Mouse (Mus musculus) left cerebral cortex, adult 2 months (tissue): ENCODE results near the gene Cep68. TPM values are rescaled to one million over a fixed set of nuclear protein-coding genes. Genes with fewer than 3 reads are reported as not detected.

ENCODE experiments used
- DNase-seq, 2 experiments: peaks; one replicate each; pipeline ENCODE4 v3.0.0; 2021 to 2022; ENCODE audit warnings: low spot score in 2 of 2, mixed read lengths in 1 of 2; ENCODE audit errors: extremely low spot score in 1 of 2
- H3K27ac ChIP-seq: fragments of 200-600 bp; 2 replicates; pipeline ENCODE4 v1.8.1; 2022
- H3K4me3 ChIP-seq: fragments of 200-600 bp; 2 replicates; pipeline ENCODE4 v1.8.1; 2022
- CTCF ChIP-seq: fragments of 200-600 bp; IDR thresholded peaks from 2 replicates; pipeline ENCODE4 v1.8.1; 2022; ENCODE audit warnings: antibody characterized with exemption, mild to moderate bottlenecking, moderate library complexity
- intact Hi-C: fragments of 180-260 bp; cut with DNase I; formaldehyde crosslinking; loops from one replicate; pipeline ENCODE4 v1.15.1; 2025
- total RNA-seq, 2 experiments: library from RNA; stranded (reverse); gene quantifications; 2 replicates each; pipeline ENCODE4 v1.2.3; 2021

Gene Cep68
- total RNA-seq, 2 experiments from 2014 or later = 31.5 to 32.5 TPM

GRCm38 (mm10) chr11:20250476-20251178, 1.4 kb upstream of the Cep68 start:
- Histone ChIP-seq H3K4me3 (no peak overlapping the region), H3K27ac (no peak overlapping the region)
- TF ChIP-seq CTCF = no peak
- intact Hi-C loops = no loop called here
- no peak for DNase-seq

- peak overlapping the region; percentile 98 for H3K4me3 ChIP-seq
- no peak for DNase-seq
- intact Hi-C loops = loop anchor here (5.0 kb wide), 3 partner anchors 47 to 117 kb away; partner anchors contain the start of genes Rab1a and Slc1a4
- H3K27ac ChIP-seq = peak overlapping the region; percentile 94
- no peak for TF ChIP-seq CTCF
Measured at GRCm38 (mm10) chr11:20248840-20249239, 389 bp downstream of the Cep68 start.

DNA sequence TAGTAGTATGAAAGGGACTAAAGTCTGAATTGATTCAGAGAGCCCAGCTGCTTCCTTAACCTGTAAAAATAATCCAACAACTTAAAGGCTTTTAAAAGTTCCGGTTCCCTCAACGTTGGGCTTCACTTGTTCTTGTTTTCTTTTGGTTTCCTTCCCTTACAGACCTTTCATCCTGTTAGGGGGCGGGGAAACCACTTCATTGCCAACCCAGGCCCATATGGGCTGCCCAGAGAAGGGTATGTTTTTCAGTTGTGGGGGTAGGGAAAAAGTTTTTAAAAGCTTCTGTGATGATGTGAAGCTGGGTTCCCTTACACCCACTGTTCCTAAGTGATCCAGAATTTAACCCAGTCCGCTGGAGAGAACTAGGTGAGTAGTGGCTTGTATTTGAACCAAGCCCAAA, 952 bp downstream of the Cep68 start:
- TF ChIP-seq CTCF = no peak
- Histone ChIP-seq H3K27ac (peak overlapping the region; percentile 94; the same call in 1 of the 2 replicates), H3K4me3 (peak overlapping the region; percentile 98)
- DNase-seq = no peak
- intact Hi-C loops = loop anchor here (5.0 kb wide), 3 partner anchors 46 to 116 kb away; partner anchors contain the start of genes Rab1a and Slc1a4

DNA sequence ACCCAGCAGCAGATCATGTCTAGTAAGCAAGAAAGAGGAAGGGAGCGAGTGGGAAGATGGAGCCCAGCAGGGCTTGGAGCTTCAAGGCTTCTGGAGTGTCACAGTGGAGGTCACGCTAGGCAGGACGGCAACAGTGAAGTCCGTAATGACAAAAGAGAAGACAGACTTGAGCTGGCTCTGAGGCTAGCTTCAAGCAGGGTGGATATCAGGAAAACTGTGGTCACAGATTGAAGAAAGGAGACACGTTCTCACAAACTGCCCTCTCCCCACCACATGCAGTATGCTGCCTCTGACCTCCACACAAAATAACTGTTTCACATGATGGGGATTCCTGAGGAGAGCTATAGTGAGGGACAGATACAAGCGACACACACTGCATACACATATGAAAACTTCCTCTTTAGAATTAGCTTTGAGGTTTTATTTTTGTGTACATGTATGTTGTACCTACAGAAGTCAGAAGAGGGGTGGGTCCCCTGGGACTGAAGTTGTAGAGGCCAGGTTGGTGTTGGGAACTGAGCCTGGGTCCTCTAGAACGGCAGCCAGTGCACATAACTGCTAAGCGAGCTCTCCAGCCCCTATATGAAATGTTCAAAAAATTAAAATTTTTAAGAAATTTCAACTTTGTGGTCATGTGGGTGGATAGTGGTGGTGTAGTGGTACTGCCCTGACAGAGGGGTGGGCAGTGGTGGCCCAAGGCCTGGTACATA, 1.9 kb downstream of the Cep68 start:
- Histone ChIP-seq H3K27ac (peak overlapping the region; percentile 61; the same call in 1 of the 2 replicates), H3K4me3 (no peak overlapping the region)
- no peak for DNase-seq
- intact Hi-C loops = loop anchor here (5.0 kb wide), 3 partner anchors 45 to 115 kb away; partner anchors contain the start of genes Rab1a and Slc1a4
- no peak for TF ChIP-seq CTCF

DNA sequence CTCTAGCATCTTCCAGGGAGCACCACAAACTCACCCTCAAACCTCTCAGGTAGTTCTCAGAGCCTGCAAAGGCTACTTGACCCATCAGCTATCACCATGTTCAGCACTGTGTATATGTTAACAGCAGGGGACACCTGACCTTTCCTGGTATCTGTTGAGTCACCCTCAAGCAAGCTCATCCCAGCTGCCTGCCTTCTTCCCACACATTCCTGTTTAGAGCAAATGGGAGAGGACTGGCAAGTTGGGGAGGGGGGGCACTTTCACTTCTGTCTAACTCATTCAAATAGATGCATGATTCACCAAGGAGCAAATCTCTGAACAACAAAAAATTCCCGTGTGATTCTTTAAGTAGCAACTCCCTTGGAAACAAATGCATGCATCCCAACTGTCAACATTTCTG, 2.6 kb downstream of the Cep68 start:
- no peak for DNase-seq
- Histone ChIP-seq H3K4me3 (no peak overlapping the region), H3K27ac (peak overlapping the region; percentile 61; the same call in 1 of the 2 replicates)
- no peak for TF ChIP-seq CTCF
- intact Hi-C loops = loop anchor here (5.0 kb wide), 3 partner anchors 44 to 114 kb away; partner anchors contain the start of genes Rab1a and Slc1a4

GRCm38 (mm10) chr11:20245316-20245715, 3.9 kb downstream of the Cep68 start:
- Histone ChIP-seq H3K27ac (no peak overlapping the region), H3K4me3 (no peak overlapping the region)
- intact Hi-C loops = loop anchor here (5.0 kb wide), 3 partner anchors 43 to 113 kb away; partner anchors contain the start of genes Rab1a and Slc1a4
- TF ChIP-seq CTCF = no peak
- DNase-seq = no peak

DNA sequence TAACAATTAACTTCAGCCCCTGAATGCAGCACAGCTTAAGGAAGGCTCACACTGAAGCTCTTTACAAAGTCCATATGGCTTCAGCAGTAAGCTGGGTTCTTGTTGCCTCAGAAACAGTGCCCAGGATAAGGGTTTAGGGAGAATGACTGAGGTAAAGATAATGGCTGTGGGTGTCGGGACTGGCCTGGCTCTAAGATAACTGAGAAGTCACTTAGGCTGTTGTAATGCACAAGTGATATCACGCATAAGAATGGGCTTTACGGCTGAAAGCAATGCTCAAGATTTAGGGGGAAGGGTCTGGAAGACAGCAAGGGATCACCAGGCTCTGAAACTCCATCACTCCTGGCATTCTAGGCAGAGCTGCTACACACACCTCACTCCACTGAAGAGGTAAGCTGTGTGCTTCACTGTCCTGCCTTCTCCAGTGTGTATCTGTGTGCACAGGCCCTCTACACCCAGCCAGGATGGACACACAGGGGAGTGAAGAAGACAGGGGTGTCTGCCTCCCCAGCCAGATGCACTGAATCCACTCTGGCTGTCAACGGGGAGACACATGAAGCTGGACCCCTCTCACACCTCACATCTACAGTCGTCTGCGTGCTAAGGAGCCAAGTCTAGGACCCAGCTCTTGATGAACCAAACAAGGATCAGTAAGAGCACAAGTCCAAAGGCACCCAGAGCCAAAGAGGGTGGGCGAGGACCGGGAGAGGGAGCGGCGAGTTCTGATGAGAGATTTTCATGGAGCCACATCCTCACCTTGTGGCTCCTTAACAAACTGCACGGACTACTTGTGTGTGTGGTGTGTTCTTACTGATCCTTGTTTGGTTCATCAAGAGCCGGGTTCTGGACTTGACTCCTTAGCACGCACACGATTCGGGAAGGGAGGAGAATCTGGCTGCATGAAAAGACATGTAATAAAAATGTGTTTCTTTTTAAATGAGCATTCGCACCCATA, 4.6 kb downstream of the Cep68 start:
- no peak overlapping the region for H3K4me3 ChIP-seq
- TF ChIP-seq CTCF = peak; percentile 32
- H3K27ac ChIP-seq = no peak overlapping the region
- intact Hi-C loops = loop anchor here (5.0 kb wide), 3 partner anchors 42 to 112 kb away; partner anchors contain the start of genes Rab1a and Slc1a4
- DNase-seq = no peak

GRCm38 (mm10) chr11:20243214-20243913, 5.9 kb downstream of the Cep68 start:
- intact Hi-C loops = no loop called here
- DNase-seq = no peak
- Histone ChIP-seq H3K27ac (no peak overlapping the region), H3K4me3 (no peak overlapping the region)
- TF ChIP-seq CTCF = peak; percentile 30

DNA sequence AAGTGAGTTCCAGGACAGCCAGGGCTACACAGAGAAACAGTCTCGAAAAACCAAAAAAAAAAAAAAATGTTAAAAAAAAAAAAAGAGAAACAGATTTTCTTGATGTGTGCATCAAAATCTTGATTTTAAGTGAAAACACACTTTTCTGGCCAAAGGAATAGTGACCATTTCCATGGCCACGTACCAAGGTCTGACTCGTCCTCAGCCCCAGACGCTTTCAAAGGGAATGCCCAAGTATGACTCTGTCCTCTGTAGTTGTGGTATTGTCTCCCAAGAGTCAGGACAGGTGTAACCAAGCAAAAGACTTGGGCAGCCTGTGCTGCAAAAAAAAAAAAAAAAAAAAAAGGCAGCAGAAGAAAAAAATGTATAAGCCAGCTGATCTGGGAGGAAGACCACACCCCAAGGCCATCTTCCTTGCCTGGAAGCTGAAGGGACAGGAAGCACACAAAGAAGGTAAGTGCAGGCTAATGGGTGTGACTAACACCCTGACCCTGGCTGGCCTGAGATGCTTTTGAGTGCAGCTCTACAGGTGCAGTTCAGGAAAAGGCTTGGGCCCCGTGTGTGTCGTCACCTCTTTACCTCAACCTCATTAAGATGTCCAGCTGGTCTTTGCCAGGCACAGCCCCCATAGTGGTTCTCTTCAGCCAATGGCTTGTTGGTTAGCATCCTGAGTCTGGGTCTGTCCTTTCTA, 6.7 kb downstream of the Cep68 start:
- DNase-seq = no peak
- intact Hi-C loops = no loop called here
- H3K4me3 ChIP-seq = no peak overlapping the region
- H3K27ac ChIP-seq = no peak overlapping the region
- no peak for TF ChIP-seq CTCF

DNA sequence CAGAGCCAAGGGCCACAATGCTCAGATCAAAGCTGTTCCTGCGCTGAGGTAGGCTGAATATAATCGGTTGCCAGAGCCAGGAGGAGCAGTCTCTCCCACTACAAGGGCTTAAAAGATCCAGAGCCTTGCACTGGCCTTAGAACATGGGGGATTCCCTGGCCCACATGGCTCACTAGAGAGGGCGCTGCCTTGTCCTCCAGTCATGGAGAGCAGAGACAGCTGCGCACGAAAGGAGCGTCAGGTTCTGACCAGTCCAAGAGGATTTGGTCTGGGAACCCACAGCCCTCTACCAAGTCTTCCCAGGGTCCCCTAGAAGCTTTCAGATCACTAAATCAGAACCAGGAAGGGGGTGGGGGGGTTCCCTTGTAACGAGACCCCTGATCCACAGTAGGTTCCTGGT, 7.9 kb downstream of the Cep68 start:
- no peak for TF ChIP-seq CTCF
- intact Hi-C loops = no loop called here
- no peak overlapping the region for H3K27ac ChIP-seq

More for the DNA sequence above, 7.9 kb downstream of the Cep68 start:
- DNase-seq = no peak
- H3K4me3 ChIP-seq = no peak overlapping the region
